Mouse (Mus musculus) heart, adult 18-20 months (tissue): ENCODE results near the gene Slc7a11. TPM values are rescaled to one million over a fixed set of nuclear protein-coding genes. Genes with fewer than 3 reads are reported as not detected.

Experiments
- DNase-seq, 2 experiments: peaks; one replicate each; pipeline ENCODE4 v3.0.0; 2021 to 2022; ENCODE audit warnings: mixed read lengths in 1 of 2
- total RNA-seq, 2 experiments: library from RNA; stranded (reverse); gene quantifications; 2 replicates each; pipeline ENCODE4 v1.2.3; 2021

Gene Slc7a11
- total RNA-seq, 2 experiments from 2014 or later = 0.26 TPM; not detected in 1

GRCm38 (mm10) chr3:49983429-49984268 lies 459.8 kb downstream of the Slc7a11 start:
- DNase-seq = no peak

GRCm38 (mm10) chr3:49973994-49974393 lies 469.4 kb downstream of the Slc7a11 start:
- no peak for DNase-seq

- DNase-seq = no peak
Measured at GRCm38 (mm10) chr3:49965569-49965968, 477.8 kb downstream of the Slc7a11 start.

DNA sequence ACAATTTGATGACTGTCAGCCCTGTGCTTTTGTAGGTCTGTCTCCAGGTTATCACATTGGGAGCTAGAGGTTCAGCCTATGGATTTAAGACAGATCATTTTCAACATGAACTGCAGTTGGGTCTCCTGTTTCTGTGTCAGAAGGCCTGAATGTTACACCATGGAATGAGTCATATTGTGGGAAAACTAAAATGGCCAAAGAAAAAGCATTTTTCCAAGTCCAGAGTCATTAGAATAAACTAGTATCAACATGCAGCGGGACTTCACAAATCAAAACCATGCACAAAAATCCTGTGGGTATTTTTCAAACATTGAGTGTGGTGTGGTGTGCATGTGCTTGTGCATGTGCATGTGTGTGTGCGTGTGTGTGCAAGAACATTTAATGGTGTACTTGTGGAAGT lies 482.8 kb downstream of the Slc7a11 start:
- no peak for DNase-seq

DNA sequence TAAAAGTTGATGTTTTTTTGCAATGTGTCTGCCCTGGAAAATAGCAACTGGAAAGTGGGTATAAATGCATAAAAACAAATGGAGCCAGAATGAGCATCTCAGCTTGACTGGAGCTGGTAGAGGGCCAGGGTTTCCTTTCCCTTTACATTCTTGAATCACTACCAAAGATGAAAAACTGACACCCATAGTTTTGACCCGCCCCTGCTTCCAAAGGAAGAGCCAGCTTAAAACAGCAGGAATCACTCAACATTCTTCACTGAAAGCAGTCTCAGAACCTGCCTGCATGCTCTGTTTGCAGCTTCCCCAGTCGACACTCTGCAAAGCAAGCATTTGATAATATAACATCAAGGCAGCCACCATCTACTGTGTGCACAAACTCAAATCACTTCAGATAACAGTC lies 496.6 kb downstream of the Slc7a11 start:
- DNase-seq = peak; percentile 48 to 58

GRCm38 (mm10) chr3:49944783-49945182 lies 498.6 kb downstream of the Slc7a11 start:
- peak; percentile 29 to 72 for DNase-seq

- no peak for DNase-seq
Measured at GRCm38 (mm10) chr3:49937611-49938010, 505.8 kb downstream of the Slc7a11 start.

DNA sequence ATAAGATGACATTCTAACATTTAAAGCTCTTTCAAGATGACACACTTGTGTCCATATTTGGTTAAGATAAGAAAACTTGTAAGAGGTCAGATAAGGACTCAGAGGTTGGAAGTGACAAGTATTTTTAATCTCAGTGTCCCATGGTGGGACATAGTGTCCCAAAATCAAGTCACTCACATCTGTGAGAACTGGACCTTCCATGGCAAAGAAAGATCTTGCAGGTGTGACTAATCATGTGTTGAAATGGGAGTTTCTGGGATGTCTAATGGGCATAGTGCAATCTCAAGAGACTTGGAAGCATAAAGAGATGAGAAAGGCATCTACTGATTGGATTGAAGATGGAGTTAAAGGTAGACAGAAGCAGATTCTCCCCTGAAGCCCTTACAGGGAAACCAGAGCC lies 513.9 kb downstream of the Slc7a11 start:
- DNase-seq = peak; percentile 10 to 31

- peak; percentile 29 to 56 for DNase-seq
Measured at GRCm38 (mm10) chr3:49928509-49929263, 514.7 kb downstream of the Slc7a11 start.

GRCm38 (mm10) chr3:49913929-49914328 lies 529.5 kb downstream of the Slc7a11 start:
- peak; percentile 3 to 9 for DNase-seq

DNA sequence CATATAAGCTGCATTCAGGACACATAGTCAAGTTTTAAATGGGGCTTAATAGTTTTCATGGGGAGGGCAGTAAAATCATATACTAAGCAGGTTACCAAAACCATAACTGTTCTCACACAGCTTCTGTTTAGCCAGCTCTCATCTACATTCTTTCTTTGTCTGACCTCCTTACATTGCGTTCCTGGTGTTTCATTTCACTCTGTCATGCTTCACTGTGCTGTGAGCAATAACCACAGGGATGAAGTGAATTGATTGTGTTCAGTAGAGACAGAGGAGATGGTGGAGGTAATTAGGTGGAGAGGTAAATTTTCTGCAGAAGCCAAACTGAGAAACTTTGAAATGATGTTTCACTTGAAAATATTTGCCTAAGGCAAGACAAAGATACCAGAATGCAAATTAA lies 532.5 kb downstream of the Slc7a11 start:
- no peak for DNase-seq

DNA sequence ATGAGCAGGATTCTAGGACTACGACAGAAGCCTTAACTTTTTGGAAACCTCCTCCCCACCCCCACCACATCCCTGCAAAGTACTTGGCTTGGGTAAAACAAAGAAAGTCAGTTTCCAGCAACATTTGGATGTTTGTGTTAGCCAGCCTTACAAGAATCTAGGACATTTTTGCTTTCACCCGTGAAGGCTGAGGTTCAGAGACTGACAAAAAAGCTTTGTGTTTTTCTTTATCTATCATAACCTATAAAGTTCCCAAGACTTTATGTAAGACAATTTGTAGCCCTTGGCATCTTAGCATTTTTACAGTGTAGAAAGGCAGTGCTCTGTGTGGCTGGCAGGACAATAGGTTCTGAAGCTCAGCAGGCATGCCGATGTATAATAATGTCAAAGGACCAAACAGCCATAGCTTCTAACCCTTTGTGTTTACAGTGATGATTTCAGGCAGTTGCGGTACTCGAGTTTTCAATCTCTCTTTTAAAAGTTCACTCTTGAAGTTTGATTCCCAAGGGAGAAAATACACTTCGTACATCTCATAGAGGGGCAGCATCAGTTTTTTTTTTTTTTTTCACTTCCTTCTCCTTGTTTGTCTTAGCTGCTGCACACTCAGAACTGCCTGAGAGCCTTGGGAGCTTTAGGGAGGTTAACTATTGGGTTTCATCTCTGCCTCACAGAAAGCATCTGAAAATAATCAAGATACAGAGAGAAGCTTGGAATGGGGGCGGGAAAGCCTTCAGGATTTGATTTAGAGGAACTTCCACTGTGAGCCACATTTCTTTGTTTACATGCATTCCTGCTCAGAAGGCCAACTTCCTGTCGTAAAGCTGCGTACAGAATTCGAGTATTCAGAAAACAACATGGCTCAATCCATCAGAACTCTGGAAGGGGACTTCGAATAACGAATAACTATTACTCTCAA lies 534.7 kb downstream of the Slc7a11 start:
- DNase-seq = peak; percentile 15 to 18

DNA sequence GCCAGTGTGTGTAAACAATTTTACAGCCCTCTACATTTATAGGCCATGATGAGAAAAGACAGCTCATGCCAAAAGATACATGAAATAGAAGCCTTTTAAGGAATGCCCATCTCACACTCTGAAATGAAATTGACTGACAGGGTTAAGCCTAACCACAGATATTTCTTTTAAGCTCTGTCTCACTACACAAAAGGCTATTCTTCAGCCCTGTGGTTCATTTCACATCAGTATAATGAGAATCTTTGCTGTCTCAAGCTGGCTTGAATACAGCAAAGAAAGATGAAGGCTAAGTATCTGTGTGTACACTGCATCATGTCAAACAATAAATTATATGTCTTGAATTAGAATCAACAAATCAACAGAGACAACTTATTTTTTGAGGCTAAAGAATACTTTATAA lies 549.5 kb downstream of the Slc7a11 start:
- no peak for DNase-seq

GRCm38 (mm10) chr3:49887359-49887758 lies 556.1 kb downstream of the Slc7a11 start:
- peak; percentile 11 to 14 for DNase-seq

DNA sequence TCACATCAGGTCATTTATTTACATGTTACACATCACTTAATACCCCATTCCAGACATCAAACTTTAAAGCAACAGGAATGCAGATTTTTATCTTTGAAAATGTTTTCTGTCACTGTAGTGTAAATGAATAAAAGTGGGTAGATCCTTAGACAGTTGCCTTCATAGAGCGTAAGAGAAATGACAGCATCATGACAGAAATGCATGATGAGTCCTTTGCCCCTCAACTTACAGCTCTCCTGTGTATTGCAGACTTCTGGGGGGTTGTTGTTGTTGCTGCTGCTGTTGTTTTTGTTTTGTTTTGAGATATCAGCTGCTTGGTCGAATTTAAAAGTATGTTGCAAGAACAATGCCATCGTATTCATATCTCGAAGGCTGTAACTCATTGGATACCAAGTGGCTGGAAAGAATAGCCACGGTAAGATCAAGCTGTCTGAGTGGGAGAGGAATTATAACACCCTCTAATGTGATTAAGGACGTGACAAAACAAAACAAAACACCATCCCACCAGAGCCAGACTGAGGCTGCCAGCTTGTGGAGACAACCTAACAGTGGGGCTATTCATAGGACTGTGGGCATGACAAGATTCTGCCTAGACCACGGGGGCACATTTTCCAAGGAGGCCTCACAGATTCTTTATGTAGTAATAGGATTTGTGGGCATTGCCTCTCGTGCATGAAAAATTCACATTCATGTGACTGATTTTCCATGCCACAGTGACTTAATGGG lies 557.0 kb downstream of the Slc7a11 start:
- no peak for DNase-seq

DNA sequence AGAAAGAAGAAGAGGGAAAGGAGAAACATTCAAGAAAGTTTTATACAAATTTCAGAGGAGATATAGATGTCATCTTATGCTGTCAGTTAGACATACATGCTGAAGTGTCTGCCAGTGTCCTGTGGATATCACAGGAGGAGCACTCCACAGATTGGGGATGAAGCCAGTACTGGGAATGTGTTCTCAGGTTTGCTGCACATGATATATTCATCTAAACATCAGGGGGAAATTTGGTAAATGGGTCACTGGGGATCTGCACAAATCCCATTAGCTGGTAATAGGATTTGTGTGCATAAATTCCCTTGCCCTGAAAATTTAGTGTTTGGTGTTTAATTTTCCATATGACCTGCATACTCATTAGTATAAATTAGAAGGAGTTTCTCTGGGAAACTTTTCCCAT lies 562.9 kb downstream of the Slc7a11 start:
- DNase-seq = no peak

DNA sequence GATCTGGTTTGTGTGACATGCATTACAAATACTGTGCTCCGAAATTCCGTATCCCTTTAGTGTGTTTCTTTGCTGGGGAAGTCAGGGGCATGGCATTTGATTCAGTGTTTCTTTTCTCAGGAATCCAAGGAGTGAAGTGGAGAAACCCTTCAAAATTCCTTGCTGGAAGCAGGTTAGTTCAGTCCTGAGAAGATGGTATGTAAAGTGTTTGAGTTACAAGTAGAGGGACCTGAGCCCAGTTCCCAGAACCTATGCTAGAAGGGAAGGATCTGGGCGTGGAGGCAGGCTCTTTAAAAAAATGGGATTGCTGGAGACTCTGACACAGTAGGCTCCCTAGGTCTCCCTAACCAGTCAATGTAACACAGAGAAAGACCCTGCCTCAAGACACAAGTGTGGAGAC lies 572.6 kb downstream of the Slc7a11 start:
- no peak for DNase-seq

DNA sequence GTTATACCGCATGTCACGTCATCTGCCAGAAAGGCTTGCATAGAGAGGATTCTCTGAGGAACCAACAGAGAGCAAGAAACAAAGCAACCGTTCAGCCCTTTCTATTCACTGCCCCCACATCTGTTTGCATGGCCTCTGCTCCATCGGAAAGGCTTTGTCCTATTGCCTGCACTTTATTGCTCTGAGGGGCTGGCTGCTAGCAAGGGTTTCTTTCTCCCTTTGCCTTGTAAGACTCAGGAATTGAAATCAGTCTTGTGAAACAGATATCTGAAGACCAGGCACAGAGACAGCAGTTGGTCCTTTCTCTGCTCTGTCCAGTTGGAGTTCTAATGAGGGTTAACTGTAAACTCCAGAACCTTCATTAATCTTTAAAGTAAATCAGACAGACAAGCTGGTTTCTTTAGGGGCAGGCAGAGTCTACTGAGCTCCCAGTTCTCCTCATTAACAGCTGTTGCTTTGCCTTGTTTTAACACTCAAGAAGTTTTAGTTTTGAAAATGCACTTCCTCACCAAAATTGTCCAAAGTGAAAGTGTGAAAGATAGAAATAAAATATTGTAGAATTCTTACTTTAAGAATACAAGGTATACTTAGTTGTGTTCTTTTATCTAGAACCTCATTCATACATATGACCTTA lies 575.3 kb downstream of the Slc7a11 start:
- no peak for DNase-seq

- DNase-seq = no peak
Measured at GRCm38 (mm10) chr3:49867147-49867950, 576.1 kb downstream of the Slc7a11 start.

- no peak for DNase-seq
Measured at GRCm38 (mm10) chr3:49866061-49866515, 577.3 kb downstream of the Slc7a11 start.
